ENCODE assay signal across 10 mouse cellular contexts in genomic region chr2:125623211-125623610, GRCm38 (mm10). TPM values are rescaled to one million over a fixed set of nuclear protein-coding genes. Genes with fewer than 3 reads are reported as not detected.
A peak's percentile ranks its signal among the peaks of the same experiment; 100 is the strongest.
DNase-seq lines count a peak whose midpoint lies in the region; ATAC-seq and TF ChIP-seq lines count a peak whose summit lies in the region.
"Had no signal": no experiment of that assay in that cellular context is flagged by ENCODE, and none has a peak within 500 bp of the region (broad histone marks: within the 10 kb centered on the region; RNA-seq: fewer than 3 reads in every experiment).

No protein-coding gene starts in this region.

- H3K9me3 ChIP-seq in forebrain, embryonic 10.5 days, result no peaks in the 10 kb centered on the region
- no peaks in the 10 kb centered on the region for H3K9me3 ChIP-seq in forebrain, postnatal 0 days (ENCODE audit: low read length)
- H3K9me3 ChIP-seq in kidney, postnatal 0 days (replicated peaks; ENCODE audit: low read length), result no peaks in the 10 kb centered on the region
- H3K9me3 ChIP-seq in embryonic facial prominence, embryonic 14.5 days (ENCODE audit: control insufficient read depth, low read length), result no peaks in the 10 kb centered on the region
- H3K9me3 ChIP-seq in liver, embryonic 15.5 days (replicated peaks), result no peaks in the 10 kb centered on the region

- no peak overlapping the region for H3K4me2 ChIP-seq in forebrain, postnatal 0 days (ENCODE audit: low read depth)
- H3K4me2 ChIP-seq in kidney, postnatal 0 days (ENCODE audit: low read length), result 0 out of 2 replicates have a peak overlapping the region, but pooled peaks have one; percentile 52
- H3K4me2 ChIP-seq in embryonic facial prominence, embryonic 14.5 days (ENCODE audit: low read depth, low read length), result peak overlapping the region; percentile 75
- peak overlapping the region; percentile 82 for H3K4me2 ChIP-seq in liver, embryonic 15.5 days

- ATAC-seq in forebrain, postnatal 0 days, result no peak
- ATAC-seq in kidney, postnatal 0 days (replicated peaks; ENCODE audit: low FRiP score, low read depth), result no peak
- no peak for ATAC-seq in embryonic facial prominence, embryonic 14.5 days (ENCODE audit: low read depth)
- ATAC-seq in liver, embryonic 15.5 days (ENCODE audit: insufficient read depth), result no peak

- H3K36me3 ChIP-seq in forebrain, embryonic 10.5 days (replicated peaks), result peaks cover 30% of the 10 kb centered on the region
- H3K36me3 ChIP-seq in forebrain, postnatal 0 days (ENCODE audit: insufficient read depth), result 0 out of 2 replicates have a peak, but pooled peaks cover 8% of the 10 kb centered on the region
- 0 out of 2 replicates have a peak, but pooled peaks cover 9% of the 10 kb centered on the region for H3K36me3 ChIP-seq in kidney, postnatal 0 days (ENCODE audit: insufficient read depth, low read length)
- peaks cover 19% of the 10 kb centered on the region for H3K36me3 ChIP-seq in embryonic facial prominence, embryonic 14.5 days (ENCODE audit: control insufficient read depth, insufficient read depth, low read length)
- peaks cover 27% of the 10 kb centered on the region for H3K36me3 ChIP-seq in liver, embryonic 15.5 days (replicated peaks)

- peaks cover 58% of the 10 kb centered on the region for H3K4me1 ChIP-seq in forebrain, embryonic 10.5 days
- peaks cover 7% of the 10 kb centered on the region for H3K4me1 ChIP-seq in forebrain, postnatal 0 days (ENCODE audit: insufficient read depth)
- H3K4me1 ChIP-seq in kidney, postnatal 0 days (replicated peaks; ENCODE audit: insufficient read depth, low read length), result 0 out of 2 replicates have a peak, but pooled peaks cover 11% of the 10 kb centered on the region
- H3K4me1 ChIP-seq in embryonic facial prominence, embryonic 14.5 days (ENCODE audit: control insufficient read depth, insufficient read depth, low read length), result peaks cover 14% of the 10 kb centered on the region
- peaks cover 34% of the 10 kb centered on the region for H3K4me1 ChIP-seq in liver, embryonic 15.5 days (replicated peaks)

- 95% methylated on average over 15 of the region's 15 CpGs for WGBS in forebrain, embryonic 10.5 days
- WGBS in forebrain, postnatal 0 days, result 94% methylated on average over 15 of the region's 15 CpGs
- 91% methylated on average over 15 of the region's 15 CpGs for WGBS in kidney, postnatal 0 days
- 92% methylated on average over 15 of the region's 15 CpGs for WGBS in embryonic facial prominence, embryonic 14.5 days
- WGBS in liver, embryonic 15.5 days (ENCODE audit: insufficient replicate concordance), result 73% methylated on average over 15 of the region's 15 CpGs

- H3K27ac ChIP-seq in forebrain, embryonic 10.5 days, result no peak overlapping the region
- no peak overlapping the region for H3K27ac ChIP-seq in forebrain, postnatal 0 days (ENCODE audit: low read depth, low read length)
- no peak overlapping the region for H3K27ac ChIP-seq in kidney, postnatal 0 days
- no peak overlapping the region for H3K27ac ChIP-seq in embryonic facial prominence, embryonic 14.5 days (replicated peaks; ENCODE audit: low read depth, low read length)
- H3K27ac ChIP-seq in liver, embryonic 15.5 days (replicated peaks), result peak overlapping the region; percentile 82

- TF ChIP-seq CTCF in forebrain, postnatal 0 days (IDR thresholded peaks at IDR 0.05; ENCODE audit: low read depth), result no peak
- TF ChIP-seq CTCF in kidney, postnatal 0 days (IDR thresholded peaks at IDR 0.05; ENCODE audit: low read depth), result no peak

- H3K27me3 ChIP-seq in forebrain, embryonic 10.5 days (ENCODE audit: poor library complexity, severe bottlenecking), result no peaks in the 10 kb centered on the region
- H3K27me3 ChIP-seq in forebrain, postnatal 0 days (ENCODE audit: insufficient read depth, low read length), result no peaks in the 10 kb centered on the region
- H3K27me3 ChIP-seq in kidney, postnatal 0 days (ENCODE audit: insufficient read depth, low read length), result no peaks in the 10 kb centered on the region
- H3K27me3 ChIP-seq in embryonic facial prominence, embryonic 14.5 days (replicated peaks; ENCODE audit: control insufficient read depth, insufficient read depth, low read length), result no peaks in the 10 kb centered on the region
- H3K27me3 ChIP-seq in liver, embryonic 15.5 days, result no peaks in the 10 kb centered on the region

- DNase-seq in forebrain, embryonic 10.5 days (ENCODE audit: extremely low spot score, low spot score), result no peak
- no peak for DNase-seq in forebrain, postnatal 0 days
- DNase-seq in kidney, postnatal 0 days (ENCODE audit: low spot score), result no peak
- DNase-seq in kidney, adult 11 months, result no peak
- DNase-seq in embryonic facial prominence, embryonic 14.5 days (ENCODE audit: low spot score), result no peak
- DNase-seq in thymus, adult 18-20 months, result no peak
- DNase-seq in frontal cortex, postnatal 10 days (ENCODE audit: low spot score in 2 of 2), result no peak
- DNase-seq: cerebellum, adult 2 months; gastrocnemius, postnatal 25 days had no signal

- no peak overlapping the region for H3K9ac ChIP-seq in forebrain, postnatal 0 days
- no peak overlapping the region for H3K9ac ChIP-seq in kidney, postnatal 0 days (ENCODE audit: low read depth, low read length)
- H3K9ac ChIP-seq in embryonic facial prominence, embryonic 14.5 days (ENCODE audit: low read depth, low read length), result peak overlapping the region; percentile 75
- peak overlapping the region; percentile 91 for H3K9ac ChIP-seq in liver, embryonic 15.5 days

- H3K4me3 ChIP-seq in forebrain, embryonic 10.5 days, result peak overlapping the region; percentile 92
- no peak overlapping the region for H3K4me3 ChIP-seq in forebrain, postnatal 0 days (ENCODE audit: low read depth, low read length)
- H3K4me3 ChIP-seq in kidney, postnatal 0 days (replicated peaks; ENCODE audit: low read depth, low read length), result no peak overlapping the region
- H3K4me3 ChIP-seq in embryonic facial prominence, embryonic 14.5 days (ENCODE audit: low read depth, low read length), result peak overlapping the region; percentile 89
- H3K4me3 ChIP-seq in liver, embryonic 15.5 days (replicated peaks), result peak overlapping the region; percentile 98

RNA-seq across cellular contexts. Expression of gene Cep152, which starts 1.7 kb away (rescaled TPM):
- polyA plus RNA-seq in forebrain, embryonic 10.5 days (2016; fragmentation: Nextera tagmentation; extraction: Ambion mirVana), result 12.4 and 12.5 TPM in 2 replicates
- 2.2 and 2.4 TPM in 2 replicates for total RNA-seq in forebrain, postnatal 0 days (2014; rRNA removed)
- 0.92 and 1.4 TPM in 2 replicates for polyA plus RNA-seq in forebrain, postnatal 0 days (2015; fragmentation: Nextera tagmentation; extraction: Ambion mirVana)
- 2.4 and 3.4 TPM in 2 replicates for polyA plus RNA-seq in kidney, postnatal 0 days (2015; fragmentation: Nextera tagmentation; extraction: Ambion mirVana)
- 6.9 and 7.0 TPM in 2 replicates for polyA plus RNA-seq in embryonic facial prominence, embryonic 14.5 days (2014; fragmentation: Nextera tagmentation; extraction: Ambion mirVana)
- 4.2 and 4.5 TPM in 2 replicates for polyA plus RNA-seq in liver, embryonic 15.5 days (2015; fragmentation: Nextera tagmentation; extraction: Ambion mirVana)

RNA-seq across cellular contexts. Expression of gene Eid1, which starts 49.7 kb away (rescaled TPM):
- polyA plus RNA-seq in forebrain, embryonic 10.5 days (2016; fragmentation: Nextera tagmentation; extraction: Ambion mirVana), result 123 and 126 TPM in 2 replicates
- total RNA-seq in forebrain, postnatal 0 days (2014; rRNA removed), result 575 and 636 TPM in 2 replicates
- polyA plus RNA-seq in forebrain, postnatal 0 days (2015; fragmentation: Nextera tagmentation; extraction: Ambion mirVana), result 454 and 459 TPM in 2 replicates
- polyA plus RNA-seq in kidney, postnatal 0 days (2015; fragmentation: Nextera tagmentation; extraction: Ambion mirVana), result 106 and 120 TPM in 2 replicates
- 273 and 294 TPM in 2 replicates for polyA plus RNA-seq in embryonic facial prominence, embryonic 14.5 days (2014; fragmentation: Nextera tagmentation; extraction: Ambion mirVana)
- polyA plus RNA-seq in liver, embryonic 15.5 days (2015; fragmentation: Nextera tagmentation; extraction: Ambion mirVana), result 34.4 and 37.1 TPM in 2 replicates

Comparison
In these comparisons a context has a peak if more than half of its experiments do, and no peak if none do; other contexts are left out.
1. H3K4me3 ChIP-seq: peak in forebrain, embryonic 10.5 days (single experiment), embryonic facial prominence, embryonic 14.5 days (single experiment) and liver, embryonic 15.5 days (single experiment); none in forebrain, postnatal 0 days (single experiment) and kidney, postnatal 0 days (single experiment).
2. H3K9ac ChIP-seq: peak in embryonic facial prominence, embryonic 14.5 days (single experiment) and liver, embryonic 15.5 days (single experiment); none in forebrain, postnatal 0 days (single experiment) and kidney, postnatal 0 days (single experiment).